Mouse (Mus musculus): ENCODE data around the gene A630095N17Rik. TPM values are rescaled to one million over a fixed set of nuclear protein-coding genes. Genes with fewer than 3 reads are reported as not detected.

The A630095N17Rik gene
- polyA plus RNA-seq, 1 experiment from 2014 or later = not detected

- 57% methylated on average over 8 of the region's 8 CpGs for WGBS
- H3K9ac ChIP-seq (ENCODE audit: low read depth, low read length) = no peak overlapping the region
- H3K27ac ChIP-seq (ENCODE audit: low read length) = no peak overlapping the region
- H3K9me3 ChIP-seq (replicated peaks; ENCODE audit: control insufficient read depth, low read length, poor library complexity, severe bottlenecking) = no peaks in the 10 kb centered on the region
- H3K4me3 ChIP-seq (ENCODE audit: low read depth, low read length) = no peak overlapping the region
- H3K4me2 ChIP-seq (ENCODE audit: low read length) = no peak overlapping the region
- no peaks in the 10 kb centered on the region for H3K36me3 ChIP-seq (ENCODE audit: control insufficient read depth, insufficient read depth, low read length)
- no peak for ATAC-seq
- 0 out of 2 replicates have a peak, but pooled peaks cover 4% of the 10 kb centered on the region for H3K27me3 ChIP-seq (ENCODE audit: control insufficient read depth, insufficient read depth, low read depth, low read length)
- peaks cover 2% of the 10 kb centered on the region; the same call in 1 of the 2 replicates for H3K4me1 ChIP-seq (ENCODE audit: control insufficient read depth, insufficient read depth, low read length)
These were observed 22.7 kb upstream of the A630095N17Rik start for GRCm38 (mm10) chr1:75254625-75255013.

- Histone ChIP-seq H3K36me3 (ENCODE audit: control insufficient read depth, insufficient read depth, low read length) (no peaks in the 10 kb centered on the region), H3K27ac (ENCODE audit: low read length) (no peak overlapping the region), H3K9me3 (replicated peaks; ENCODE audit: control insufficient read depth, low read length, poor library complexity, severe bottlenecking) (no peaks in the 10 kb centered on the region), H3K4me1 (ENCODE audit: control insufficient read depth, insufficient read depth, low read length) (peaks cover 2% of the 10 kb centered on the region; the same call in 1 of the 2 replicates), H3K4me2 (ENCODE audit: low read length) (no peak overlapping the region), H3K9ac (ENCODE audit: low read depth, low read length) (no peak overlapping the region), H3K4me3 (ENCODE audit: low read depth, low read length) (no peak overlapping the region), H3K27me3 (ENCODE audit: control insufficient read depth, insufficient read depth, low read depth, low read length) (0 out of 2 replicates have a peak, but pooled peaks cover 4% of the 10 kb centered on the region)
- 64% methylated on average over 16 of the region's 16 CpGs for WGBS
- no peak for ATAC-seq
These were observed 22.1 kb upstream of the A630095N17Rik start for GRCm38 (mm10) chr1:75253849-75254624.

GRCm38 (mm10) chr1:75253029-75253428 lies 21.1 kb upstream of the A630095N17Rik start:
- Histone ChIP-seq H3K9me3 (replicated peaks; ENCODE audit: control insufficient read depth, low read length, poor library complexity, severe bottlenecking) (no peaks in the 10 kb centered on the region), H3K4me2 (ENCODE audit: low read length) (no peak overlapping the region)

GRCm38 (mm10) chr1:75252308-75252707 lies 20.4 kb upstream of the A630095N17Rik start:
- 77% methylated on average over 13 of the region's 13 CpGs for WGBS
- H3K27ac ChIP-seq (ENCODE audit: low read length) = no peak overlapping the region
- no peak overlapping the region for H3K9ac ChIP-seq (ENCODE audit: low read depth, low read length)
- no peak overlapping the region for H3K4me2 ChIP-seq (ENCODE audit: low read length)
- no peaks in the 10 kb centered on the region for H3K36me3 ChIP-seq (ENCODE audit: control insufficient read depth, insufficient read depth, low read length)
- no peaks in the 10 kb centered on the region for H3K9me3 ChIP-seq (replicated peaks; ENCODE audit: control insufficient read depth, low read length, poor library complexity, severe bottlenecking)
- ATAC-seq = no peak
- peaks cover 2% of the 10 kb centered on the region; the same call in 1 of the 2 replicates for H3K4me1 ChIP-seq (ENCODE audit: control insufficient read depth, insufficient read depth, low read length)
- H3K4me3 ChIP-seq (ENCODE audit: low read depth, low read length) = no peak overlapping the region
- no peaks in the 10 kb centered on the region for H3K27me3 ChIP-seq (ENCODE audit: control insufficient read depth, insufficient read depth, low read depth, low read length)

More at GRCm38 (mm10) chr1:75253029-75253428, 21.1 kb upstream of the A630095N17Rik start:
- Histone ChIP-seq H3K27ac (ENCODE audit: low read length) (no peak overlapping the region), H3K9ac (ENCODE audit: low read depth, low read length) (no peak overlapping the region), H3K27me3 (ENCODE audit: control insufficient read depth, insufficient read depth, low read depth, low read length) (0 out of 2 replicates have a peak, but pooled peaks cover 2% of the 10 kb centered on the region), H3K36me3 (ENCODE audit: control insufficient read depth, insufficient read depth, low read length) (no peaks in the 10 kb centered on the region), H3K4me3 (ENCODE audit: low read depth, low read length) (no peak overlapping the region), H3K4me1 (ENCODE audit: control insufficient read depth, insufficient read depth, low read length) (peaks cover 2% of the 10 kb centered on the region; the same call in 1 of the 2 replicates)
- 77% methylated on average over 16 of the region's 16 CpGs for WGBS
- no peak for ATAC-seq

- 7% methylated on average over 21 of the region's 22 CpGs for WGBS
- H3K27ac ChIP-seq (ENCODE audit: low read length) = no peak overlapping the region
- no peaks in the 10 kb centered on the region for H3K27me3 ChIP-seq (ENCODE audit: control insufficient read depth, insufficient read depth, low read depth, low read length)
- H3K36me3 ChIP-seq (ENCODE audit: control insufficient read depth, insufficient read depth, low read length) = no peaks in the 10 kb centered on the region
- H3K9ac ChIP-seq (ENCODE audit: low read depth, low read length) = peak overlapping the region; percentile 6; the same call in 1 of the 2 replicates
- H3K9me3 ChIP-seq (replicated peaks; ENCODE audit: control insufficient read depth, low read length, poor library complexity, severe bottlenecking) = no peaks in the 10 kb centered on the region
- H3K4me1 ChIP-seq (ENCODE audit: control insufficient read depth, insufficient read depth, low read length) = peaks cover 2% of the 10 kb centered on the region; the same call in 1 of the 2 replicates
- ATAC-seq = peak; percentile 32; the same call in 1 of the 2 replicates
- peak overlapping the region; percentile 12 for H3K4me3 ChIP-seq (ENCODE audit: low read depth, low read length)
- peak overlapping the region; percentile 48 for H3K4me2 ChIP-seq (ENCODE audit: low read length)
These were observed 19.4 kb upstream of the A630095N17Rik start for GRCm38 (mm10) chr1:75251112-75251970.

- Histone ChIP-seq H3K9ac (ENCODE audit: low read depth, low read length) (no peak overlapping the region), H3K9me3 (replicated peaks; ENCODE audit: control insufficient read depth, low read length, poor library complexity, severe bottlenecking) (no peaks in the 10 kb centered on the region), H3K36me3 (ENCODE audit: control insufficient read depth, insufficient read depth, low read length) (no peaks in the 10 kb centered on the region), H3K27ac (ENCODE audit: low read length) (no peak overlapping the region), H3K4me2 (ENCODE audit: low read length) (no peak overlapping the region), H3K27me3 (ENCODE audit: control insufficient read depth, insufficient read depth, low read depth, low read length) (no peaks in the 10 kb centered on the region), H3K4me3 (ENCODE audit: low read depth, low read length) (no peak overlapping the region), H3K4me1 (ENCODE audit: control insufficient read depth, insufficient read depth, low read length) (peaks cover 2% of the 10 kb centered on the region; the same call in 1 of the 2 replicates)
- 59% methylated on average over 3 of the region's 3 CpGs for WGBS
- no peak for ATAC-seq
These were observed 18.6 kb upstream of the A630095N17Rik start for GRCm38 (mm10) chr1:75250498-75250897.

GRCm38 (mm10) chr1:75248041-75248772 lies 16.3 kb upstream of the A630095N17Rik start:
- H3K4me1 ChIP-seq (ENCODE audit: control insufficient read depth, insufficient read depth, low read length) = peaks cover 2% of the 10 kb centered on the region; the same call in 1 of the 2 replicates
- H3K9me3 ChIP-seq (replicated peaks; ENCODE audit: control insufficient read depth, low read length, poor library complexity, severe bottlenecking) = no peaks in the 10 kb centered on the region
- ATAC-seq = no peak
- no peak overlapping the region; the same call in 1 of the 2 replicates for H3K9ac ChIP-seq (ENCODE audit: low read depth, low read length)
- no peak overlapping the region for H3K4me3 ChIP-seq (ENCODE audit: low read depth, low read length)
- H3K27me3 ChIP-seq (ENCODE audit: control insufficient read depth, insufficient read depth, low read depth, low read length) = no peaks in the 10 kb centered on the region
- no peak overlapping the region for H3K4me2 ChIP-seq (ENCODE audit: low read length)
- peaks cover 3% of the 10 kb centered on the region; the same call in 1 of the 2 replicates for H3K36me3 ChIP-seq (ENCODE audit: control insufficient read depth, insufficient read depth, low read length)
- 62% methylated on average over 9 of the region's 9 CpGs for WGBS
- H3K27ac ChIP-seq (ENCODE audit: low read length) = no peak overlapping the region
